Comparison of ENCODE assay signal across 8 mouse cellular contexts in genomic region chr10:81342686-81343505, GRCm38 (mm10). TPM values are rescaled to one million over a fixed set of nuclear protein-coding genes. Genes with fewer than 3 reads are reported as not detected.
DNase-seq lines count a peak whose midpoint lies in the region; ATAC-seq and TF ChIP-seq lines count a peak whose summit lies in the region.

Gene Gipc3, minus strand, starts transcription at chr10:81343266.

- TF ChIP-seq CTCF in G1E (IDR thresholded peaks at IDR 0.05; ENCODE audit: low read depth, low read length): no peak

- peak within 1 kb of the TSS; percentile 74 for H3K9ac ChIP-seq in heart, embryonic 12.5 days
- H3K9ac ChIP-seq in heart, embryonic 14.5 days (ENCODE audit: low read length): peak within 1 kb of the TSS; percentile 75
- H3K9ac ChIP-seq in liver, embryonic 15.5 days: peak within 1 kb of the TSS; percentile 15; the same call in 1 of the 2 replicates

- peaks cover 51% of the 10 kb centered on the region for H3K27me3 ChIP-seq in heart, embryonic 12.5 days (replicated peaks)
- H3K27me3 ChIP-seq in G1E (ENCODE audit: insufficient read depth, low read length): peaks cover 21% of the 10 kb centered on the region
- peaks cover 19% of the 10 kb centered on the region for H3K27me3 ChIP-seq in heart, embryonic 14.5 days (ENCODE audit: control insufficient read depth, insufficient read depth, low read length)
- H3K27me3 ChIP-seq in liver, embryonic 15.5 days: peaks cover 76% of the 10 kb centered on the region

- no peak for DNase-seq in heart, postnatal 10 days
- DNase-seq in G1E (ENCODE audit: low spot score): no peak
- DNase-seq in layer of hippocampus, postnatal 14 days (ENCODE audit: low spot score in 2 of 2): no peak
- no peak for DNase-seq in left cerebral cortex, postnatal 14 days (ENCODE audit: low spot score in 2 of 2)
- no peak for DNase-seq in right cerebral cortex, postnatal 25 days

- WGBS in heart, embryonic 12.5 days: 8% methylated on average over 38 of the region's 67 CpGs
- 5% methylated on average over 55 of the region's 67 CpGs for WGBS in heart, embryonic 14.5 days
- 5% methylated on average over 63 of the region's 67 CpGs for WGBS in liver, embryonic 15.5 days (ENCODE audit: insufficient replicate concordance)

- intact Hi-C loops in heart, postnatal 10 days (cut with DNase I): no loop called here
- intact Hi-C loops in left cerebral cortex, postnatal 14 days (cut with DNase I): no loop called here

- H3K4me2 ChIP-seq in heart, embryonic 12.5 days: peak within 1 kb of the TSS; percentile 88
- peak within 1 kb of the TSS; percentile 87 for H3K4me2 ChIP-seq in heart, embryonic 14.5 days (ENCODE audit: low read length)
- peak within 1 kb of the TSS; percentile 72 for H3K4me2 ChIP-seq in liver, embryonic 15.5 days

- H3K9me3 ChIP-seq in heart, embryonic 12.5 days (replicated peaks): no peaks in the 10 kb centered on the region
- H3K9me3 ChIP-seq in G1E (replicated peaks): peaks cover 9% of the 10 kb centered on the region; the same call in 1 of the 2 replicates
- no peaks in the 10 kb centered on the region for H3K9me3 ChIP-seq in heart, embryonic 14.5 days (ENCODE audit: control insufficient read depth, low read length)
- H3K9me3 ChIP-seq in liver, embryonic 15.5 days (replicated peaks): no peaks in the 10 kb centered on the region

- H3K4me1 ChIP-seq in heart, embryonic 12.5 days (replicated peaks): peaks cover 32% of the 10 kb centered on the region
- peaks cover 41% of the 10 kb centered on the region for H3K4me1 ChIP-seq in G1E (ENCODE audit: insufficient read depth, low read depth, low read length)
- H3K4me1 ChIP-seq in heart, embryonic 14.5 days (ENCODE audit: control insufficient read depth in 2 of 2, insufficient read depth in 2 of 2, low read length in 2 of 2): peaks cover 10 to 13% of the 10 kb centered on the region in 2 experiments
- peaks cover 60% of the 10 kb centered on the region for H3K4me1 ChIP-seq in liver, embryonic 15.5 days (replicated peaks)

- peak within 1 kb of the TSS; percentile 55 for H3K4me3 ChIP-seq in heart, embryonic 12.5 days
- peak within 1 kb of the TSS; percentile 50; the same call in 1 of the 2 replicates for H3K4me3 ChIP-seq in G1E (ENCODE audit: low read depth, low read length)
- H3K4me3 ChIP-seq in heart, embryonic 14.5 days (ENCODE audit: control insufficient read depth in 1 of 2, insufficient read depth in 1 of 2, low read depth in 1 of 2, low read length in 2 of 2): peak within 1 kb of the TSS; percentile 45 to 51
- peak within 1 kb of the TSS; percentile 51 for H3K4me3 ChIP-seq in liver, embryonic 15.5 days (replicated peaks)

- H3K27ac ChIP-seq in heart, embryonic 12.5 days (ENCODE audit: poor library complexity, severe bottlenecking): no peak within 1 kb of the TSS
- H3K27ac ChIP-seq in heart, embryonic 14.5 days (replicated peaks in 1 of 2; ENCODE audit: control insufficient read depth in 1 of 2, insufficient read depth in 1 of 2, low read depth in 2 of 2, low read length in 2 of 2): no peak within 1 kb of the TSS
- no peak within 1 kb of the TSS for H3K27ac ChIP-seq in liver, embryonic 15.5 days (replicated peaks)

- ATAC-seq in heart, embryonic 12.5 days (ENCODE audit: insufficient number of reproducible peaks, low FRiP score): no peak
- ATAC-seq in G1E (ENCODE audit: extremely low read depth, insufficient number of reproducible peaks, low FRiP score, poor library complexity, severe bottlenecking): no peak
- ATAC-seq in heart, embryonic 14.5 days (ENCODE audit: insufficient number of reproducible peaks, insufficient read depth, low FRiP score, low read depth): no peak
- no peak for ATAC-seq in liver, embryonic 15.5 days (ENCODE audit: insufficient read depth)

- H3K36me3 ChIP-seq in heart, embryonic 12.5 days: peaks cover 19% of the 10 kb centered on the region
- H3K36me3 ChIP-seq in G1E (replicated peaks): peaks cover 29% of the 10 kb centered on the region
- H3K36me3 ChIP-seq in heart, embryonic 14.5 days (ENCODE audit: control insufficient read depth, insufficient read depth, low read length): peaks cover 24% of the 10 kb centered on the region
- peaks cover 17% of the 10 kb centered on the region for H3K36me3 ChIP-seq in liver, embryonic 15.5 days (replicated peaks)

RNA-seq across cellular contexts. Expression of gene Gipc3, which starts in this region (rescaled TPM):
- polyA plus RNA-seq in heart, embryonic 12.5 days (2016; fragmentation: Nextera tagmentation; extraction: Ambion mirVana): not detected in 2 replicates
- total RNA-seq in heart, postnatal 10 days (2021): 1 to 10 TPM; 4.8 to 6.1 TPM
- total RNA-seq in G1E (2014; fragmentation: Nextera tagmentation) (not detected in 2 replicates), G1E (2017) (0.11 TPM in 1 of 2 replicates, not detected in the other)
- polyA plus RNA-seq in G1E (2012): not detected in 2 replicates
- polyA plus RNA-seq in heart, embryonic 14.5 days (2014; fragmentation: Nextera tagmentation; extraction: Ambion mirVana): 0.11 TPM in 1 of 2 replicates, not detected in the other
- not detected in 2 replicates for polyA plus RNA-seq in liver, embryonic 15.5 days (2015; fragmentation: Nextera tagmentation; extraction: Ambion mirVana)
- 1 to 10 TPM; 1.4 to 1.5 TPM for total RNA-seq in layer of hippocampus, postnatal 14 days (2021)
- total RNA-seq in left cerebral cortex, postnatal 14 days (2021): under 1 TPM; 0.51 to 0.97 TPM

Comparison
In these comparisons a context has a peak if more than half of its experiments do, and no peak if none do; other contexts are left out.
1. H3K9ac ChIP-seq: peak in every context shown above with its lines; median percentile 75 in heart, embryonic 14.5 days; 74 in heart, embryonic 12.5 days; 15 in liver, embryonic 15.5 days.